Mouse (Mus musculus) intestine, embryonic 16.5 days (tissue): ENCODE measurements at regions not wholly inside any gene's neighbourhood (a gene's known extent, or its start where the extent isn't known, plus 50 kb on each side); places are given as distances from the start of the nearest gene placed in this dataset.

Source experiments
- ATAC-seq: fragments of 200-750 bp; cut with Nextera tagmentation; 2 replicates; pipeline ENCODE4 v1.8.0; 2017; ENCODE audit warnings: moderate TSS enrichment, moderate library complexity
- H3K27ac ChIP-seq: fragments of 300-500 bp; sonication (generic); 2 replicates; pipeline ENCODE4 v1.5.1; 2014; ENCODE audit warnings: mild to moderate bottlenecking, low read length
- H3K27me3 ChIP-seq: fragments of 300-500 bp; sonication (generic); replicated peaks from 2 replicates; pipeline ENCODE4 v1.6.1; 2014; ENCODE audit warnings: low read length, control low read depth, mixed read lengths; ENCODE audit not compliant: control insufficient read depth, insufficient read depth
- H3K36me3 ChIP-seq: fragments of 300-500 bp; sonication (generic); 2 replicates; pipeline ENCODE4 v1.6.1; 2014; ENCODE audit warnings: low read length, control low read depth; ENCODE audit not compliant: control insufficient read depth, insufficient read depth
- H3K4me1 ChIP-seq: fragments of 300-500 bp; sonication (generic); 2 replicates; pipeline ENCODE4 v1.6.1; 2014; ENCODE audit warnings: low read length, control low read depth, mixed read lengths; ENCODE audit not compliant: control insufficient read depth, insufficient read depth
- H3K4me2 ChIP-seq: fragments of 300-500 bp; sonication (generic); 2 replicates; pipeline ENCODE4 v1.6.1; 2014; ENCODE audit warnings: low read depth, low read length, control low read depth
- H3K4me3 ChIP-seq: fragments of 300-500 bp; sonication (generic); 2 replicates; pipeline ENCODE4 v1.5.1; 2014; ENCODE audit warnings: mild to moderate bottlenecking, low read length
- H3K9ac ChIP-seq: fragments of 300-500 bp; sonication (generic); 2 replicates; pipeline ENCODE4 v1.6.1; 2014; ENCODE audit warnings: low read depth, low read length
- H3K9me3 ChIP-seq: fragments of 300-500 bp; sonication (generic); 2 replicates; pipeline ENCODE4 v1.6.1; 2016; ENCODE audit warnings: low read length, control low read depth; ENCODE audit not compliant: control insufficient read depth
- WGBS: fragments of 180-500 bp; shearing (Covaris S2); extraction: QIAGEN DNeasy Blood & Tissue Kit; methylation state at CpG from one replicate; pipeline ENCODE4 v1.1.7; 2014; 5-methylcytosine and 5-hydroxymethylcytosine counted together

DNA sequence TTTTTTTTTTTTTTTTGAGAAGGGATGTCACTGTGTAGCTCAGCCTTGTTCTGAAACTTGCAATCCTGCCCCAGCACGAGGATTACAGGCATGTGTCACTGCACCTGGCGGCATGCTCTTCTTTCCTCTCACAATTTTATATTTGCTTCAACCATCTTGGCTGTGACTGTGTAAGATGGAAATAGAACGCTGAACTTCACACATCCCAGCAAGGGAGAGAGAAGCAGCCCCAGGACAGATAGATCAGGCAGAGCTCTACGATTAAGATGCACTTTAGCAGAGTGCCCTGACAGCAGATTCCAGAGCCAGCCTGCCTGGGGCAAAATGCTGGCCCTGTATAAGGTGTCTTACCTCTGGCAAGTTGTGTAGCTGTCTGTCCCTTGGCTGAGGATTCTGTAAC lies 84.7 kb upstream of the Ube2e1 start:
- no peak for ATAC-seq

DNA sequence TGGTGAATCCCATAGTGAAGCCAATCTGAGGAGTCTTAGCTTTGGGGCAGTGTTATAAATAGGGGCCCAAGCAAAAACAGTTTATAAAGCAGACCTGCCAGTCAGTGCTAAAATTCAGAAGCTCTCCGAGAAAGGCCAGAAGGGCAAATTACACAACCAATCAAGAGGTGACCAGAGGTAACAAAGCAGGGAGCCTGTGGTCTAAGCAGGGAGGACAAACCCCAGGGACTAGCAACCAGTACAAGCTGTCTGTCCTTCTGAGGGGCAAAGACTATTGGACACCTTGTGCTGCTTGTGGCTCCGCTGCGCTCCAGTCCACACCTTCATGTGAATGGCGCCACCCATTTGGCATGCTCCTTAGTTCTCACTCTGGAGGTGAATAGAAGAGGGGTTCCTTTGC lies 67.3 kb upstream of the Ube2e1 start:
- ATAC-seq, result no peak
- H3K4me3 ChIP-seq, result no peak overlapping the region
- H3K4me1 ChIP-seq, result peaks cover 10% of the 10 kb centered on the region; the same call in 1 of the 2 replicates
- no peak overlapping the region for H3K27ac ChIP-seq
- H3K27me3 ChIP-seq, result no peaks in the 10 kb centered on the region
- 93% methylated on average over 4 of the region's 4 CpGs for WGBS
- H3K4me2 ChIP-seq, result no peak overlapping the region
- H3K9me3 ChIP-seq, result no peaks in the 10 kb centered on the region
- H3K36me3 ChIP-seq, result no peaks in the 10 kb centered on the region
- no peak overlapping the region for H3K9ac ChIP-seq

More for the DNA sequence above, 84.7 kb upstream of the Ube2e1 start:
- Histone ChIP-seq H3K36me3 (no peaks in the 10 kb centered on the region), H3K27ac (no peak overlapping the region), H3K4me1 (no peaks in the 10 kb centered on the region), H3K4me2 (no peak overlapping the region), H3K9me3 (no peaks in the 10 kb centered on the region), H3K4me3 (no peak overlapping the region), H3K27me3 (no peaks in the 10 kb centered on the region), H3K9ac (no peak overlapping the region)
- 72% methylated on average over 4 of the region's 4 CpGs for WGBS

DNA sequence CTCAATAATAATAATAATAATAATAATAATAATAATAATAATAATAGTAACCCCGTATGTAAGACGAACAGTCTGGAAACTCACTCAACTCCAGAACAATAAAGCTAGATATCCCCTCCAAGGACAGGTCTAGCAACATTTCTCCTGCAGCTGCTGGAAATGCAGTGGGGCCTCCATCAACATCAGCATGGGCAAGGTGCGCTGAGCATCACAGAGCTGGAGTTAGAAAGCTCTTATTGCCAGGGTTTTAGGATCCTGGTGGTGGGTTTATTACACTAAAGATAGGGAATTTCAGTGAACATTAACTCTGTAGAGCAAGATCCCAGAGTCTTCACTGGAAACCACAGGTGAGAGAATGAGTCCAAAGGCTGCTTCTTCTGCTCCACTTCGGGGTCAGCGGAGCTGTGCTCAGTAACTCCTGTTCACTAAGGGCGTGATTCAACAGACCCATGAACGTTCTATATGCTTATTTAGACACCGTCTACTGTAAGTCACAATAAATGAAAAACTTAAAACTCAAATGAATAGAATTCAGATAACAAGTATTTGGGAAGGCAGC lies 64.6 kb upstream of the Ube2e1 start:
- no peak overlapping the region for H3K4me3 ChIP-seq
- ATAC-seq, result peak; percentile 96
- 64% methylated on average over 8 of the region's 8 CpGs for WGBS
- peaks cover 10% of the 10 kb centered on the region; the same call in 1 of the 2 replicates for H3K4me1 ChIP-seq
- no peak overlapping the region for H3K9ac ChIP-seq
- no peaks in the 10 kb centered on the region for H3K27me3 ChIP-seq
- H3K9me3 ChIP-seq, result no peaks in the 10 kb centered on the region
- H3K36me3 ChIP-seq, result no peaks in the 10 kb centered on the region
- no peak overlapping the region for H3K27ac ChIP-seq
- H3K4me2 ChIP-seq, result no peak overlapping the region

DNA sequence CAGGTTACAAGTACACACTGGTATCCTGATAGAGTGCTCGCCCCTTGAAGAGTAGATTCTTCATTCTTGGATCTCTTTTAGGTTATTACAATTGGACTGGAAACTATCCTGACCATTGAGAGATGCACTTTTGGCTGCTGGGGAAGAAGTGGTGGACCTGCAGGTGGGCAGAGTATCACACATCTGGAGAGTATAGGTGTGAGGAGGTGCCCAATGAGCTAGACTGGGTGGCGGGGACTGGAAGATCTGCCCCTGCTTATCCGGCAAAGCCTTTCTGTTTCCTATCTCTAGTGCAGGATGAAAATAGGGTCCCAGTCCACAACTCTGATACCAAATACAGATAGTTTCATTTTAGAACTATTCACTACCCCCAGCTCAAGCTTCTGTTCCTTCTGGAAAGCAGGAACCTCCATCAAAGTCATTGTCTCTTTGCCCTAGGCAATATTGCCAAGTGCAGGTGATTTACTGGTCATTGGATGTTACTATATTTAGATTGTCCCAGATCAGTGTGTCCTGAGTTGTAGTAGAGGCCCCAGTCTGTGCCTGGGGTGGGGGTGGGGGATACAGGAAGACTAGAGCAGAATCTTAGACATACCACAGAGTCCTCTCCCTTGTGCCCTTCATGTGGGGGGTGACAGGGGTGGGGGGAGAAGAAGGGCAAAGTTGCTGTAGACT lies 62.5 kb upstream of the Ube2e1 start:
- Histone ChIP-seq H3K4me3 (no peak overlapping the region), H3K36me3 (no peaks in the 10 kb centered on the region), H3K4me2 (no peak overlapping the region), H3K27ac (no peak overlapping the region), H3K9me3 (no peaks in the 10 kb centered on the region), H3K4me1 (peaks cover 10% of the 10 kb centered on the region; the same call in 1 of the 2 replicates), H3K9ac (no peak overlapping the region), H3K27me3 (no peaks in the 10 kb centered on the region)
- ATAC-seq, result no peak
- 90% methylated on average over 3 of the region's 3 CpGs for WGBS

- Histone ChIP-seq H3K4me1 (peaks cover 10% of the 10 kb centered on the region; the same call in 1 of the 2 replicates), H3K27ac (no peak overlapping the region), H3K4me2 (no peak overlapping the region), H3K9ac (no peak overlapping the region), H3K27me3 (no peaks in the 10 kb centered on the region), H3K36me3 (no peaks in the 10 kb centered on the region), H3K4me3 (no peak overlapping the region), H3K9me3 (no peaks in the 10 kb centered on the region)
- ATAC-seq, result no peak
- WGBS, result 89% methylated on average over 3 of the region's 3 CpGs
These were observed 60.3 kb upstream of the Ube2e1 start for GRCm38 (mm10) chr14:18391824-18392486.

DNA sequence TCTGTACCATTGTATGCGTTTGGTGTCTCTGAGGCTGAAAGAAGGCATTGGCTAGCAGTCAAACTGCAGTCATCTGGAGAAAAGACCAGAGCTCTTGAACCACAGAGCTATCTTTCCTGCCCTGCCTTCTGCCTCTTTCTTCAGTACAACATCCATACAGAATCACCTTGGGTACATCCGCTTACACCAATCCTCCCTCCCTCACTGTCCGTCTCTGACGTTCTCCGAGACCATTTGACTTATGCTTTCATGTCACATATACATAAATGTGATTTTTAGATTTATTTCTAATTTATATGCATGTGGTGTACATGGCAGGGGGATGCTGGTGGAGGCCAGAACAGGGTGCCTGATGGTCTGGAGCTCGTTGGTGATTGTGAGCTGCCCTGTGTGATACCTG lies 57.7 kb upstream of the Ube2e1 start:
- Histone ChIP-seq H3K27me3 (no peaks in the 10 kb centered on the region), H3K4me1 (no peaks in the 10 kb centered on the region; the same call in 1 of the 2 replicates), H3K4me2 (no peak overlapping the region), H3K9me3 (no peaks in the 10 kb centered on the region), H3K4me3 (no peak overlapping the region), H3K9ac (no peak overlapping the region), H3K36me3 (no peaks in the 10 kb centered on the region), H3K27ac (no peak overlapping the region)
- WGBS, result 86% methylated on average over 6 of the region's 6 CpGs
- ATAC-seq, result no peak

GRCm38 (mm10) chr14:18385953-18386668 lies 54.5 kb upstream of the Ube2e1 start:
- H3K4me1 ChIP-seq, result no peaks in the 10 kb centered on the region; the same call in 1 of the 2 replicates
- no peak overlapping the region for H3K9ac ChIP-seq
- no peak overlapping the region for H3K27ac ChIP-seq
- no peaks in the 10 kb centered on the region for H3K27me3 ChIP-seq
- ATAC-seq, result no peak
- H3K4me2 ChIP-seq, result no peak overlapping the region
- H3K36me3 ChIP-seq, result no peaks in the 10 kb centered on the region
- WGBS, result 65% methylated on average over 6 of the region's 6 CpGs
- no peaks in the 10 kb centered on the region for H3K9me3 ChIP-seq
- H3K4me3 ChIP-seq, result no peak overlapping the region
